Mouse (Mus musculus) ovary, postnatal 10 days (tissue): ENCODE measurements around the gene Sv2c.
"Not testable (repeated sequence)": the region's sequence is repeated elsewhere in the genome, so short reads cannot be mapped to it uniquely, and the experiment has no call there.

Experiments used
- DNase-seq: peaks from one replicate; pipeline ENCODE4 v3.0.0; 2022; ENCODE audit warnings: low spot score

Sv2c gene

DNA sequence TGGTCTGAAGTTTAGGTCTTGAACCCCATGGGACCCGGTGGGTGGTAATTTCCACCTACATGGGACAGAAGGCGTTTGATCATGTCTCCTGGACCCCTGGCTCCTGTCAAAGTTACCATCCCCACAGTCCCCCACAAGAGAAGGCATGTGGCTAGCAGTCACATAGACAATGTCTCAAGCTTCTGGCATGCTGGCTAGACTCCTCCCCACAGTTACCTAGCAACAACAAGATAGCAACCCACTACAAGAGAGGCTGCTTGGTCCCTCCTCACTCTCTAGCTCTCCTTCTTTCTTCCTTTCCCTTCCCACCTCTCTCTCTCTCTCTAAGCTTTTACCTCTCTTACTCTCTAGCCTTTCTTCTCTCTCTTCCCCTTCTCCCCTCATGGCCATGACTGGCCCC lies 164.3 kb downstream of the Sv2c start:
- DNase-seq, result not testable (repeated sequence)

DNA sequence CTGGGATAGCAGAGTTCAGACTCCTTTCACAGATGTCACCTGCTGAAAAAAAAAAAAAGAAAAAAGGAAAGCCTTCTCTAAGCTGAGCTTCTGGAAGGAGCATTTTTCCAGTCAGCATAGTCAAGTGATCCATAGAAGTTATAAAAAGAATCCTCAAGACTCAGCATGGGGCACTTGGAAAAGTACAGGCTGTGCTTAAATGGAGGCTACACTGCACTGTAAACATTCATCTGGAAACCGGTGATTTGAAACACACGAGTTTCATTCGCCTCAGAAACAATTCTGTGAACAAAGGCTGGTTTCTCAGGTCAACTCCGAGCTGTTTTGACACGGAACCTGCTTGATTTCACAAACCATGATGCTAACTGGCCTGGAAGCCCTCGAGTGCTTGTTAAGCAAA lies 165.6 kb downstream of the Sv2c start:
- no peak for DNase-seq

- no peak for DNase-seq
Measured at GRCm38 (mm10) chr13:95965596-95965995, 166.8 kb downstream of the Sv2c start.

GRCm38 (mm10) chr13:95965162-95965561 lies 167.2 kb downstream of the Sv2c start:
- DNase-seq, result no peak

DNA sequence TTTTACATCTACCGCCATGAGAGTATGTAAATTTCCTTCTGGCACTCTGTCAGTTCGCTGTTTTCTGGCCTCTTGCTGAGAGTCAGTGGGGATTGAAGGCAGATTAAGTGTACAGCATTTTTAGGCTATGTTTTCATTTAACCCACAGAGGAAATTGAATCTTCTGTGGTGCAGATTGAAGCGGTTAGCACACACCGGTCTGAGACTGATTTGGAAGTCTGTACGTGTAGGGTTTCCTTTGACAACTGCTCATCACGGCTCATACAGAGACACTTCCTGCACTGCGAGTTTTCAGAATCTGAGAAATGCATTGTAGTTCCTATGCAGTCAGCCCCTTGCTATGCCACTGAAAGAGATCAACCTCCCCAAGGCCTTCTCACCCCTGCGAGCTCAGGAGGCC lies 168.2 kb downstream of the Sv2c start:
- DNase-seq, result no peak

GRCm38 (mm10) chr13:95963671-95964070 lies 168.7 kb downstream of the Sv2c start:
- no peak for DNase-seq

GRCm38 (mm10) chr13:95961905-95962304 lies 170.5 kb downstream of the Sv2c start:
- DNase-seq, result no peak

DNA sequence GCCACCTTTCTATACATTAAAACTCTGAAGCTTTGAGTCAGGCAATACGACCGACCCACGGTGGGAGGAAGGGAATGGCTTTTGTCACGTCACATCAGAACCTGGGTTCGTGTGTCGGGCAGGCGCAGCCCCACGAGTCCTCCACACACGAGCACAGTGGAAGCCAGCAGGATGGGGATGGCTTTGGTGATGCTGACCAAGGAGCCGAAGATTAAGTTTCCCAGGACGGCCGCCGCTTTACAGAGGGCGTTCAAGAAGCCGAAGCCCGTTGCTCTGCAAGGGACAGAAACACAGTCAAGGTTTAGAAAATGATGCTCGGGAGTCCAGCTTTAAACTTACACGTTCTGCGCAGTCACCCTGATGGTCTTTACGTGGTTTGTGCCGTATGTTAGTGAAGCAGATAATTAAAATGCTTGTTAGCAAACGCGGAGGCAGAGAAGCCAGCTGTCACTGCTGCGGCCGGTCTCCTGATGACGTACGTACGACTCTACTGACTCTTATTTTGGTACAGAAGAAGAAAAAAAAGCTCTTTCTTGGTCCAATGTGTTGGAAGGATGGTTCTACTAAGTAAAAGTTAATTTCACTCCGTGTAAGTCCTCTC lies 171.1 kb downstream of the Sv2c start:
- DNase-seq, result no peak

DNA sequence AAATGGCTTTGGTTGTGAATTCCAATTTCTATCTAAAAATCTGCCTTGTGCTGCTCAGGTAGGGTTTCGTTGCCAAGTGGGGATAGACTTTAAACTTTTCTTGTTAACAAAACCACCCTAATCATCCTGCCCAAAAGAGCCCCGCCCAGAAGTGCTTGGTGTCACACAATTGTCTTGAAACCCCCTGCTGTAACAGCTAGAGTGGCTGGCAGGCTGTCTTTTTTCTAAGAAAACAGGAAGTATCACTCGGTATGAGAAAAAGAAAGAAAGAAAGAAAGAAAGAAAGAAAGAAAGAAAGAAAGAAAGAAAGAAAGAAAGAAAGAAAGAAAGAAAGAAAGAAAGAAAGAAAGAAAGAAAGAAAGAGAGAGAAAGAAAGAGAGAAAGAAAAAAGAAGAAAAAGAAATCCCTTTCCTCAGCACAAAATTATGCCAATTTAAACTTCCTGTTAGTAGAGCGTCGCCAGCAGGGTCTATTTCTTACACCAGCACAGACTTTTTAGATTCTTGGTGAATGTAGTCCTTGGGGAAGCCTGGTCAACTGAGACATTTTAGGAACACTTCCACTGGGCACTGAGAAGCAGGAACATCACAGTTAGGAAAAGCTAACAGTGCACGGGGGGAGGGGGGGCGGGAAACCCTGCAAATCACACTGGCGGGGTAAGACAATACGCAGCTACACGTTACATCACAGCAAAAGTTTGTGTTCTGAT lies 171.7 kb downstream of the Sv2c start:
- DNase-seq, result no peak

DNA sequence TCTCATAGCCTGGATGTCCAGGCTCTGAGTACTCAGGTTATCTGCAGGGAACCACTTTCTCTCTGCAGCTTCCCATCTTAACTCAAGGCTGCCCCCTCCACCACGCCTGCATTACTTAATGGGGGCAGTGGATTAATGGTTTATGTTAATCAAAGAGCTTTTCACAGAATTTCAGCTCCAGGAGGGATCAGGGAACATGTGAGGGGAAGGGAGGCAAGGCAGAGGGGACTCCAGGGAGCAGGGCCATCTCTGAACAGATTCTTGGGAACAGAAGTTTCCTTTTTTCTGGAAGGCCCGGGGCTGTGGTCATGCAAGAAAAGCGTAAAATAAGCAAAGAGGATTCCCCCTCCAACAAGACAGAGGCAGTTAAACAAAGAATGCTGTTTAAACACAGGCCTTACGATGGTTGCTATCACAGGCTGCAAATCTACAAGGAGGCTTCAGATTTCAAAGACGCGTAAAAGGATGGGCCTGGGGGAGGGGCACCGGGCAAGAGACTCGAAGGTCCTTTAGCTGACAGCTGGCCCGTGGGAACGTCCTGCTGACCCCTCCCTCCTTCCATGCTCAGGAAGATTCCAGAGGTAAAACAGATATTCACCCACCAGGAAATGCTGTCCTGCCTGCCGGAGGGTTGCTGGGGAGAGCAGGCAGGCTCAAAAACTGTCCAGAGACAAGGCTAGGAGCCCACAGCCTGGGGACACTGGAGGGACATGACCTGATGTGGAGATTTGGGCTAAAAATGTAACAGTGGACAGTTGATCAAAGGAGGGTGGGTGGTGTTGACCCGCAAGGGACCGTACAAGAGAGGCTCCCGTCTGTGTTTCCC lies 172.5 kb downstream of the Sv2c start:
- no peak for DNase-seq

GRCm38 (mm10) chr13:95957134-95957533 lies 175.2 kb downstream of the Sv2c start:
- no peak for DNase-seq

- DNase-seq, result no peak
Measured at GRCm38 (mm10) chr13:95956327-95956781, 176.0 kb downstream of the Sv2c start.

GRCm38 (mm10) chr13:95955204-95955603 lies 177.2 kb downstream of the Sv2c start:
- no peak for DNase-seq

DNA sequence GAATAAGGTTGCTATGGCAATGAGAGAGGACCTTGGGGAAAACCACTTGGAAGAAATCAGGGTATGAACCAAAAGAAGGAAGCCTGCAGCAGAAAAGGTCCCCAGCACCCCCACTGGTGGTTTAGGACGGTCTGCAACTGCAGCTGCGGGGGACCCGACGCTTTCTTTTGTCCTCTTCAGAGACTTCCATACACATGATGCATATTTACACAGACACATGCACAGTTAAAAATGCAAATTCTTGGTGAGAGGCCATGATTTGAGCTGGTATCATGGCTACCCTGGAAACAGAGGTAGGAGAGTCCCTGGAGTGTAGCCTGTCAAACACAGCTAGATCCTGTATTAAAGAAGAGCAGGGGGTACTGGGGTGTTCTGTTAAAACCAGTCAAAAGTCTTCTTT lies 178.7 kb downstream of the Sv2c start:
- no peak for DNase-seq

- DNase-seq, result no peak
Measured at GRCm38 (mm10) chr13:95952263-95952662, 180.1 kb downstream of the Sv2c start.

DNA sequence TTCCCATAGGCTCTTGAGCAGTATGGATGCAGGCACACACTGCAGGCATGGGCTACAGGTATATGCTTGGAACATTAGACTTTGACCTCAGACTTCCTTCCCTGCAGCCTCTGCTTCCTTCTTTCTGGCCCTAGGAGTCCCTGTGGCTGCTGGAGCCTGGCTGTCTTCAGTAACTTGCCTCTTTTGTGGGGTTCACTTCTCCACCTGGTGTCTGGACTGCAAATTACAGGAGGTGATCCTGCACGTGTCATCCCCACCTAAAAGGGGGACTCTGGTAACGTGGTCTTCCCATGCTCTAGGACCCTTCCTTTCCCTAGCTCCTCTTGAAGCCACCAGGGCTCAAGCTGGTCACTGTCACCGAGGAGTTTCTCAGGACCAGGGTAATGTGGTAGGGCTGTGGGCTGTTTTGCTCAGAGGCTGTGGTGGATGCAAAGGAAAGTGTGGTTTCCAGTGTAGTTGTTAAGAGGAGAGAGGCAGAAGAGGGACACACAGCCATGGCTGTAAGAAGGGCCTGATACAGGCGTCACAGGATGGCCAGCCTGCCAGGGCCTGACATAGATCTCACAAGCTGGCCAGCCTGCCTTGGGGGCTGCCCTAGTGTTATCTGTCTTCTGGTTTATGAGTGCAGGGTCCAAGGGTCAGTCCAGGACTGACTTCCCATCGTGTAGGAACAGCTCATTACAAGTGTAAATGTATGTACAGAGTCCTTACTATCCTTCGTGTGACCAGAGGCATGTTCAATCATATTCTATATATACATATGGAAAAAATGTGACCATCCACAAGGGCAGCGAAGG lies 181.1 kb downstream of the Sv2c start:
- no peak for DNase-seq

DNA sequence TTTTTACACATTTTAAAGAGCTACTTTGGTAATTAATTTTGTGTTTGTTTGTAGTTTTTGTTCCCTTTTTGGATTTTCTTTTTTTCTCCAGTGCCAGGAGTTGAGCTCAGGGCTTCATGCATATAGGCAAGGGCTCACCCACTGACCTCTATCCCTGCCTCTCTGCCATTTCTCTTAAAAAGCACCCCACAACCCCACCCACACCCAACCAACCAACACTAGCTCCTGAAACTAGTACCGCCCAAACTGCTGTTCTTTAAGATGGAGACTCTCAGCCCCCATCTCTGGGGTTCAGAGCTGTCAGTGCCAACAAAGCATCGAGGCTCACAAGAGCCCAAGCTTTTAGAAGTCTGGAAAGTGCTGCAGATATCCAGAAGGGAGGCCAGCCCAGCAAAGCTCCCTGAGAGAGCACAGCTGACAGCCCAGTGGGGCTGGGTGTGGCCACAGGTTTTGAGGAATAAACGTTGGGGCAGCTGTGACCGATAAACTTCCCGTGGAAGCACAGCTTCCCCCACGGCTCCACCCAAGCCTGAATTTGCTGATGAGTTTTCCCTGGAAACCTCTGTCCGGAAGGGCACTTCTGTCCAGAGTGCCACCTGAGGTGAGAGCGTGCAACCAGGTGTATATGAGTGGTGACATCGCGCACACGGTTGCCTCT lies 181.8 kb downstream of the Sv2c start:
- DNase-seq, result no peak

GRCm38 (mm10) chr13:95949356-95949755 lies 183.0 kb downstream of the Sv2c start:
- no peak for DNase-seq

GRCm38 (mm10) chr13:95948821-95949220 lies 183.6 kb downstream of the Sv2c start:
- DNase-seq, result no peak

GRCm38 (mm10) chr13:95948394-95948793 lies 184.0 kb downstream of the Sv2c start:
- no peak for DNase-seq

- DNase-seq, result no peak
Measured at GRCm38 (mm10) chr13:95945937-95946507, 186.4 kb downstream of the Sv2c start.
